Mouse (Mus musculus): ENCODE data around the gene Ccdc136. TPM values are rescaled to one million over a fixed set of nuclear protein-coding genes. Genes with fewer than 3 reads are reported as not detected.

Ccdc136 gene
- polyA plus RNA-seq, 1 experiment from 2014 or later = 5.6 TPM

- peaks cover 16% of the 10 kb centered on the region; the same call in 1 of the 2 replicates for H3K36me3 ChIP-seq (ENCODE audit: control insufficient read depth, insufficient read depth, low read length)
- peaks cover 10% of the 10 kb centered on the region; the same call in 1 of the 2 replicates for H3K4me1 ChIP-seq (replicated peaks; ENCODE audit: control insufficient read depth, insufficient read depth, low read length)
- WGBS = 87% methylated on average over 3 of the region's 3 CpGs
- ATAC-seq (replicated peaks; ENCODE audit: low FRiP score) (no peak), DNase-seq (ENCODE audit: low spot score) (no peak)
- peak overlapping the region; percentile 60 for H3K4me3 ChIP-seq (ENCODE audit: low read depth, low read length)
- peak overlapping the region; percentile 77 for H3K4me2 ChIP-seq
- H3K27me3 ChIP-seq (replicated peaks; ENCODE audit: control insufficient read depth, insufficient read depth, low read length) = no peaks in the 10 kb centered on the region
- no peak overlapping the region for H3K27ac ChIP-seq (ENCODE audit: low read depth, low read length)
- H3K9me3 ChIP-seq (ENCODE audit: control insufficient read depth, low read length) = no peaks in the 10 kb centered on the region
- peak overlapping the region; percentile 70; the same call in 1 of the 2 replicates for H3K9ac ChIP-seq (ENCODE audit: low read depth, low read length)
Measured at GRCm38 (mm10) chr6:29468851-29469250, 72.7 kb downstream of the Ccdc136 start.

GRCm38 (mm10) chr6:29471137-29471536 lies 75.0 kb downstream of the Ccdc136 start, which contains the start of gene Atp6v1fnb:
Atp6v1fnb (plus strand) TSS chr6:29471437.
- Histone ChIP-seq H3K27ac (ENCODE audit: low read depth, low read length) (no peak within 1 kb of the TSS), H3K9ac (ENCODE audit: low read depth, low read length) (no peak within 1 kb of the TSS), H3K27me3 (replicated peaks; ENCODE audit: control insufficient read depth, insufficient read depth, low read length) (no peaks in the 10 kb centered on the region; the same call in 1 of the 2 replicates), H3K4me3 (ENCODE audit: low read depth, low read length) (no peak within 1 kb of the TSS), H3K4me1 (replicated peaks; ENCODE audit: control insufficient read depth, insufficient read depth, low read length) (peaks cover 10% of the 10 kb centered on the region; the same call in 1 of the 2 replicates), H3K9me3 (ENCODE audit: control insufficient read depth, low read length) (no peaks in the 10 kb centered on the region), H3K36me3 (ENCODE audit: control insufficient read depth, insufficient read depth, low read length) (peaks cover 16% of the 10 kb centered on the region; the same call in 1 of the 2 replicates), H3K4me2 (no peak within 1 kb of the TSS)
- no peak for ATAC-seq (replicated peaks; ENCODE audit: low FRiP score)
- 90% methylated on average over 4 of the region's 4 CpGs for WGBS
- DNase-seq (ENCODE audit: low spot score) = no peak

- Histone ChIP-seq H3K36me3 (ENCODE audit: control insufficient read depth, insufficient read depth, low read length) (peaks cover 16% of the 10 kb centered on the region; the same call in 1 of the 2 replicates), H3K4me1 (replicated peaks; ENCODE audit: control insufficient read depth, insufficient read depth, low read length) (peaks cover 4% of the 10 kb centered on the region; the same call in 1 of the 2 replicates), H3K9me3 (ENCODE audit: control insufficient read depth, low read length) (no peaks in the 10 kb centered on the region), H3K27ac (ENCODE audit: low read depth, low read length) (no peak overlapping the region), H3K27me3 (replicated peaks; ENCODE audit: control insufficient read depth, insufficient read depth, low read length) (no peaks in the 10 kb centered on the region; the same call in 1 of the 2 replicates), H3K9ac (ENCODE audit: low read depth, low read length) (peak overlapping the region; percentile 36), H3K4me3 (ENCODE audit: low read depth, low read length) (peak overlapping the region; percentile 58), H3K4me2 (peak overlapping the region; percentile 74)
- DNase-seq (ENCODE audit: low spot score) (peak; percentile 87), ATAC-seq (replicated peaks; ENCODE audit: low FRiP score) (peak; percentile 99)
- 4% methylated on average over 33 of the region's 33 CpGs for WGBS
Measured at GRCm38 (mm10) chr6:29473941-29474691, 78.0 kb downstream of the Ccdc136 start.

GRCm38 (mm10) chr6:29474736-29475135 lies 78.6 kb downstream of the Ccdc136 start:
- Histone ChIP-seq H3K9ac (ENCODE audit: low read depth, low read length) (no peak overlapping the region), H3K4me2 (peak overlapping the region; percentile 74), H3K27ac (ENCODE audit: low read depth, low read length) (no peak overlapping the region), H3K27me3 (replicated peaks; ENCODE audit: control insufficient read depth, insufficient read depth, low read length) (no peaks in the 10 kb centered on the region; the same call in 1 of the 2 replicates), H3K9me3 (ENCODE audit: control insufficient read depth, low read length) (no peaks in the 10 kb centered on the region), H3K4me1 (replicated peaks; ENCODE audit: control insufficient read depth, insufficient read depth, low read length) (peaks cover 4% of the 10 kb centered on the region; the same call in 1 of the 2 replicates), H3K36me3 (ENCODE audit: control insufficient read depth, insufficient read depth, low read length) (peaks cover 16% of the 10 kb centered on the region; the same call in 1 of the 2 replicates), H3K4me3 (ENCODE audit: low read depth, low read length) (no peak overlapping the region)
- WGBS = 71% methylated on average over 2 of the region's 2 CpGs
- no peak for ATAC-seq (replicated peaks; ENCODE audit: low FRiP score)
- DNase-seq (ENCODE audit: low spot score) = no peak

Small RNA genes lying within 50 kb of the gene (microRNA-seq; reads per million reads assigned to microRNA genes)
- not detected for gene Gm26220 (ENCODE audit: borderline number of aligned reads)
- not detected for gene Gm44354 (ENCODE audit: borderline number of aligned reads)

Other genes starting within 250 kb of the Ccdc136 start
- 48.4 and 54.6 TPM in 2 replicates for gene Rbm28, start 231.3 kb upstream of the Ccdc136 start, polyA plus RNA-seq (2014; fragmentation: Nextera tagmentation; extraction: Ambion mirVana)
- 0.34 and 0.55 TPM in 2 replicates for gene Prrt4, start 216.7 kb upstream of the Ccdc136 start, polyA plus RNA-seq (2014; fragmentation: Nextera tagmentation; extraction: Ambion mirVana)
- 26.5 and 26.7 TPM in 2 replicates for gene Impdh1, start 179.9 kb upstream of the Ccdc136 start, polyA plus RNA-seq (2014; fragmentation: Nextera tagmentation; extraction: Ambion mirVana)
- 34.2 and 35.3 TPM in 2 replicates for gene Hilpda, start 123.8 kb upstream of the Ccdc136 start, polyA plus RNA-seq (2014; fragmentation: Nextera tagmentation; extraction: Ambion mirVana)
- 0.47 and 0.58 TPM in 2 replicates for gene Fam71f2, start 116.7 kb upstream of the Ccdc136 start, polyA plus RNA-seq (2014; fragmentation: Nextera tagmentation; extraction: Ambion mirVana)
- gene Fam71f1, start 77.2 kb upstream of the Ccdc136 start, polyA plus RNA-seq (2014; fragmentation: Nextera tagmentation; extraction: Ambion mirVana) = 0.25 TPM in 1 of 2 replicates, not detected in the other
- gene Calu, start 48.2 kb upstream of the Ccdc136 start, polyA plus RNA-seq (2014; fragmentation: Nextera tagmentation; extraction: Ambion mirVana) = 197 and 222 TPM in 2 replicates
- 0.36 and 0.53 TPM in 2 replicates for gene Opn1sw, start 7.8 kb upstream of the Ccdc136 start, polyA plus RNA-seq (2014; fragmentation: Nextera tagmentation; extraction: Ambion mirVana)
- 4.7 and 6.2 TPM in 2 replicates for gene Flnc, start 36.9 kb downstream of the Ccdc136 start, polyA plus RNA-seq (2014; fragmentation: Nextera tagmentation; extraction: Ambion mirVana)
- gene Atp6v1f, start 71.4 kb downstream of the Ccdc136 start, polyA plus RNA-seq (2014; fragmentation: Nextera tagmentation; extraction: Ambion mirVana) = 223 and 247 TPM in 2 replicates
- 0.34 and 0.55 TPM in 2 replicates for gene Atp6v1fnb, start 75.1 kb downstream of the Ccdc136 start, polyA plus RNA-seq (2014; fragmentation: Nextera tagmentation; extraction: Ambion mirVana)
- 9.2 and 9.5 TPM in 2 replicates for gene Kcp, start 111.6 kb downstream of the Ccdc136 start, polyA plus RNA-seq (2014; fragmentation: Nextera tagmentation; extraction: Ambion mirVana)
- gene Irf5, start 130.3 kb downstream of the Ccdc136 start, polyA plus RNA-seq (2014; fragmentation: Nextera tagmentation; extraction: Ambion mirVana) = 8.2 and 9.4 TPM in 2 replicates
- gene Tnpo3, start 213.6 kb downstream of the Ccdc136 start, polyA plus RNA-seq (2014; fragmentation: Nextera tagmentation; extraction: Ambion mirVana) = 86.5 and 94.0 TPM in 2 replicates